10 mouse cellular contexts compared by ENCODE assay signal in the genomic region with DNA sequence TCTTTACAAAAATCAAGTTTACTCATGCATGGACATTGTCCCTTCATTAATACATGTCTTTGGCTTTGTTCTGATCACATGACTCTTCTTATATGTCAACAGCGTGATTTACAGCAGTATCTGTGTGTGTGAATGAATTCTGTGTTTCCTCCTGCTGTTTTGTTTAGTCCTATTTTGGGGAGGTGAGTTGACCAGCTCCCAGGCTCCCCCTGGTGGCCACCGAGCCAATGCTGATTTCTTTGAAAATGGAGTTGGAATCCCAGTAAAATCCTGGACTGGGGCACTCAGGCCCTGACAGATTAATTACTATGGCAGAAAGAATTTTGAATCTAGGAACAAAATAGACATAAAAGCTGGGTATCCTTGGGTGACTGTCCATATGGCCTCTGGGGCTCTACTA. TPM values are rescaled to one million over a fixed set of nuclear protein-coding genes. Genes with fewer than 3 reads are reported as not detected.
DNase-seq lines count a peak whose midpoint lies in the region; TF ChIP-seq lines count a peak whose summit lies in the region.
"Had no signal": no experiment of that assay in that cellular context is flagged by ENCODE, and none has a peak within 500 bp of the region (broad histone marks: within the 10 kb centered on the region; RNA-seq: fewer than 3 reads in every experiment).

No protein-coding gene starts in this region.

- H3K79me2 ChIP-seq in liver, adult 2 months (ENCODE audit: control insufficient read depth, insufficient read depth, low read length) = no peaks in the 10 kb centered on the region

- H3K36me3 ChIP-seq in kidney, adult 2 months (ENCODE audit: control insufficient read depth, insufficient read depth, low read length) = no peaks in the 10 kb centered on the region
- no peaks in the 10 kb centered on the region for H3K36me3 ChIP-seq in liver, adult 2 months (ENCODE audit: control insufficient read depth, insufficient read depth, low read length)
- H3K36me3 ChIP-seq: stomach, embryonic 15.5 days had no signal

- H3K27ac ChIP-seq in gastrocnemius, adult 2 months = no peak overlapping the region
- H3K27ac ChIP-seq in kidney, adult 2 months (ENCODE audit: insufficient read depth, low read depth, low read length) = no peak overlapping the region
- no peak overlapping the region for H3K27ac ChIP-seq in liver, adult 2 months (replicated peaks; ENCODE audit: insufficient read depth, low read depth, low read length)
- H3K27ac ChIP-seq: stomach, embryonic 15.5 days had no signal

- DNase-seq in 3134 (ENCODE audit: extremely low read depth, insufficient read length, low spot score) (peak; percentile 44), ES-CJ7 (ENCODE audit: low read depth, low spot score) (peak; percentile 41)
- DNase-seq in cerebellum, adult 11-12 months = peak; percentile 63
- peak; percentile 86 for DNase-seq in gastrocnemius, adult 2 months
- peak; percentile 83 for DNase-seq in kidney, adult 2 months
- DNase-seq in liver, adult 2 months (ENCODE audit: extremely low read depth, low read depth, low spot score) = peak; percentile 45
- peak; percentile 34 for DNase-seq in retina, adult 2 months (ENCODE audit: low read depth, low spot score)
- peak; percentile 45 for DNase-seq in urinary bladder, postnatal 10 days (ENCODE audit: low spot score)

- TF ChIP-seq CTCF in gastrocnemius, adult 2 months (IDR thresholded peaks at IDR 0.05) = peak; percentile 95
- peak; percentile 83 for TF ChIP-seq CTCF in kidney, adult 2 months (conservative IDR thresholded peaks at IDR 0.05; ENCODE audit: insufficient read depth, insufficient read length, low read depth, low read length)
- peak; percentile 90 for TF ChIP-seq CTCF in liver, adult 2 months (IDR thresholded peaks at IDR 0.05; ENCODE audit: low read depth, low read length)

- H3K4me3 ChIP-seq in gastrocnemius, adult 2 months = no peak overlapping the region
- H3K4me3 ChIP-seq in kidney, adult 2 months (ENCODE audit: insufficient read depth, low read depth, low read length) = no peak overlapping the region
- no peak overlapping the region for H3K4me3 ChIP-seq in liver, adult 2 months (ENCODE audit: insufficient read depth, low read depth, low read length)
- H3K4me3 ChIP-seq: stomach, embryonic 15.5 days had no signal

- H3K4me1 ChIP-seq in kidney, adult 2 months (ENCODE audit: control insufficient read depth, insufficient read depth, low read length) = peaks cover 6% of the 10 kb centered on the region; the same call in 1 of the 2 replicates
- no peaks in the 10 kb centered on the region for H3K4me1 ChIP-seq in liver, adult 2 months (ENCODE audit: control insufficient read depth, insufficient read depth, low read length)

- WGBS in kidney, adult 2 months = 0% methylated on average over 2 of the region's 2 CpGs
- 1% methylated on average over 2 of the region's 2 CpGs for WGBS in liver, adult 2 months

- no peaks in the 10 kb centered on the region for H3K27me3 ChIP-seq in kidney, adult 2 months (replicated peaks; ENCODE audit: control insufficient read depth, insufficient read depth, low read length)
- H3K27me3 ChIP-seq in liver, adult 2 months (ENCODE audit: control insufficient read depth, insufficient read depth, low read length) = peaks cover 5% of the 10 kb centered on the region; the same call in 1 of the 2 replicates
- H3K27me3 ChIP-seq: stomach, embryonic 15.5 days had no signal

- no peak overlapping the region for H3K9ac ChIP-seq in liver, adult 2 months (ENCODE audit: low read depth, low read length)
- H3K9ac ChIP-seq: stomach, embryonic 15.5 days had no signal

- intact Hi-C loops in gastrocnemius, adult 2 months (cut with DNase I) = loop anchor here (1.0 to 10.0 kb wide), 2 partner anchors 82 to 277 kb away; no protein-coding TSS in a partner anchor

- no peak for TF ChIP-seq POLR2A in kidney, adult 2 months (IDR thresholded peaks at IDR 0.05; ENCODE audit: low read depth, low read length)
- no peak for TF ChIP-seq POLR2A in liver, adult 2 months (IDR thresholded peaks at IDR 0.05; ENCODE audit: extremely low read depth, insufficient read depth, low read length)

RNA-seq across cellular contexts. Expression of gene Olfr71, which starts 1.8 kb away (rescaled TPM):
- total RNA-seq in gastrocnemius, adult 2 months (2021) = not detected
- not detected in 2 replicates for polyA plus RNA-seq in kidney, adult 2 months (2012; rRNA removed)
- not detected in 2 replicates for total RNA-seq in liver, adult 2 months (2014; rRNA removed)
- polyA plus RNA-seq in liver, adult 2 months (2012; rRNA removed) = not detected in 2 replicates
- polyA plus RNA-seq: frontal cortex, adult 2 months; stomach, embryonic 15.5 days had no signal

RNA-seq across cellular contexts. Expression of gene Olfr70, which starts 11.2 kb away (rescaled TPM):
- not detected for total RNA-seq in gastrocnemius, adult 2 months (2021)
- polyA plus RNA-seq in kidney, adult 2 months (2012; rRNA removed) = not detected in 2 replicates
- not detected in 2 replicates for total RNA-seq in liver, adult 2 months (2014; rRNA removed)
- not detected in 2 replicates for polyA plus RNA-seq in liver, adult 2 months (2012; rRNA removed)
- polyA plus RNA-seq: frontal cortex, adult 2 months; stomach, embryonic 15.5 days had no signal

RNA-seq across cellular contexts. Expression of gene Hrct1, which starts 15.2 kb away (rescaled TPM):
- total RNA-seq in gastrocnemius, adult 2 months (2021) = 1 to 10 TPM; 1.1 to 2.4 TPM
- 4.8 and 5.1 TPM in 2 replicates for polyA plus RNA-seq in kidney, adult 2 months (2012; rRNA removed)
- 0.09 and 0.13 TPM in 2 replicates for total RNA-seq in liver, adult 2 months (2014; rRNA removed)
- 0.07 and 0.21 TPM in 2 replicates for polyA plus RNA-seq in liver, adult 2 months (2012; rRNA removed)

RNA-seq across cellular contexts. Expression of gene Spaar, which starts 18.0 kb away (rescaled TPM):
- total RNA-seq in gastrocnemius, adult 2 months (2021) = 1 to 10 TPM; 1.4 to 2.3 TPM
- 2.4 and 2.5 TPM in 2 replicates for polyA plus RNA-seq in kidney, adult 2 months (2012; rRNA removed)
- 0.07 and 0.18 TPM in 2 replicates for total RNA-seq in liver, adult 2 months (2014; rRNA removed)
- polyA plus RNA-seq in liver, adult 2 months (2012; rRNA removed) = 0.07 and 0.12 TPM in 2 replicates

RNA-seq across cellular contexts. Expression of gene Fam221b, which starts 42.9 kb away (rescaled TPM):
- total RNA-seq in gastrocnemius, adult 2 months (2021) = under 1 TPM; 0.08 to 0.15 TPM
- 0.09 and 0.12 TPM in 2 replicates for polyA plus RNA-seq in kidney, adult 2 months (2012; rRNA removed)
- not detected in 2 replicates for total RNA-seq in liver, adult 2 months (2014; rRNA removed)
- polyA plus RNA-seq in liver, adult 2 months (2012; rRNA removed) = 0.02 TPM in 1 of 2 replicates, not detected in the other

Comparison
In these comparisons a context has a peak if more than half of its experiments do, and no peak if none do; other contexts are left out.
1. DNase-seq: peak in every context shown above with its lines; median percentile 86 in gastrocnemius, adult 2 months; 83 in kidney, adult 2 months; 63 in cerebellum, adult 11-12 months; 45 in liver, adult 2 months; 45 in urinary bladder, postnatal 10 days; 44 in 3134; 41 in ES-CJ7; 34 in retina, adult 2 months.